Comparison of ENCODE assay signal across 13 mouse cellular contexts in genomic region chr14:61949446-61949845, GRCm38 (mm10).
DNase-seq lines count a peak whose midpoint lies in the region; ATAC-seq and TF ChIP-seq lines count a peak whose summit lies in the region.
"Had no signal": no experiment of that assay in that cellular context is flagged by ENCODE, and none has a peak within 500 bp of the region (broad histone marks: within the 10 kb centered on the region; RNA-seq: fewer than 3 reads in every experiment).

No protein-coding gene starts in this region.

- no peak overlapping the region for H3K4me2 ChIP-seq in lung, embryonic 14.5 days
- H3K4me2 ChIP-seq in embryonic facial prominence, embryonic 12.5 days (replicated peaks) = no peak overlapping the region
- no peak overlapping the region for H3K4me2 ChIP-seq in limb, embryonic 15.5 days
- H3K4me2 ChIP-seq: intestine, embryonic 15.5 days; midbrain, embryonic 11.5 days had no signal

- no peak overlapping the region for H3K4me3 ChIP-seq in lung, embryonic 14.5 days (ENCODE audit: low read depth, low read length)
- no peak overlapping the region for H3K4me3 ChIP-seq in embryonic facial prominence, embryonic 12.5 days
- H3K4me3 ChIP-seq in limb, embryonic 15.5 days = no peak overlapping the region
- H3K4me3 ChIP-seq: intestine, embryonic 15.5 days had no signal

- no peaks in the 10 kb centered on the region for H3K9me3 ChIP-seq in lung, embryonic 14.5 days (ENCODE audit: low read depth, low read length)
- no peaks in the 10 kb centered on the region for H3K9me3 ChIP-seq in embryonic facial prominence, embryonic 12.5 days
- H3K9me3 ChIP-seq in limb, embryonic 15.5 days = no peaks in the 10 kb centered on the region
- H3K9me3 ChIP-seq: intestine, embryonic 15.5 days had no signal

- no peak for TF ChIP-seq CTCF in lung, embryonic 14.5 days (IDR thresholded peaks at IDR 0.05; ENCODE audit: low read depth)

- no peaks in the 10 kb centered on the region for H3K36me3 ChIP-seq in lung, embryonic 14.5 days (ENCODE audit: insufficient read depth)
- no peaks in the 10 kb centered on the region for H3K36me3 ChIP-seq in embryonic facial prominence, embryonic 12.5 days
- no peaks in the 10 kb centered on the region for H3K36me3 ChIP-seq in limb, embryonic 15.5 days
- H3K36me3 ChIP-seq: intestine, embryonic 15.5 days had no signal

- 31% methylated on average over 6 of the region's 6 CpGs for WGBS in lung, embryonic 14.5 days
- 41% methylated on average over 6 of the region's 6 CpGs for whole genome bisulfite sequencing in embryonic facial prominence, embryonic 12.5 days
- WGBS in limb, embryonic 15.5 days = 22% methylated on average over 6 of the region's 6 CpGs

- no peak overlapping the region for H3K9ac ChIP-seq in lung, embryonic 14.5 days
- H3K9ac ChIP-seq in embryonic facial prominence, embryonic 12.5 days = no peak overlapping the region
- H3K9ac ChIP-seq in limb, embryonic 15.5 days = no peak overlapping the region
- H3K9ac ChIP-seq: intestine, embryonic 15.5 days had no signal

- no peak for DNase-seq in lung, embryonic 14.5 days
- DNase-seq in lung, postnatal 25 days (ENCODE audit: low spot score) = no peak
- DNase-seq in ZHBTc4 (ENCODE audit: low read depth, low spot score) = peak; percentile 38
- no peak for DNase-seq in urinary bladder, adult 2 months (ENCODE audit: low spot score)
- DNase-seq in layer of hippocampus, postnatal 10 days (ENCODE audit: low spot score in 2 of 2) = no peak
- DNase-seq: cerebellum, adult 8-10 months; heart, postnatal 14 days; right cerebral cortex, postnatal 14 days; thymus, postnatal 14 days had no signal

- 0 out of 2 replicates have a peak, but pooled peaks cover 8% of the 10 kb centered on the region for H3K4me1 ChIP-seq in lung, embryonic 14.5 days (ENCODE audit: insufficient read depth)
- peaks cover 14% of the 10 kb centered on the region for H3K4me1 ChIP-seq in embryonic facial prominence, embryonic 12.5 days
- H3K4me1 ChIP-seq in limb, embryonic 15.5 days = peaks cover 18% of the 10 kb centered on the region

- H3K27me3 ChIP-seq in lung, embryonic 14.5 days (ENCODE audit: insufficient read depth, low read length) = no peaks in the 10 kb centered on the region
- H3K27me3 ChIP-seq in embryonic facial prominence, embryonic 12.5 days = no peaks in the 10 kb centered on the region
- no peaks in the 10 kb centered on the region for H3K27me3 ChIP-seq in limb, embryonic 15.5 days
- H3K27me3 ChIP-seq: intestine, embryonic 15.5 days had no signal

- H3K27ac ChIP-seq in lung, embryonic 14.5 days (ENCODE audit: low read depth) = peak overlapping the region; percentile 61
- peak overlapping the region; percentile 41; the same call in 1 of the 2 replicates for H3K27ac ChIP-seq in embryonic facial prominence, embryonic 12.5 days
- H3K27ac ChIP-seq in limb, embryonic 15.5 days = peak overlapping the region; percentile 14; the same call in 1 of the 2 replicates
- H3K27ac ChIP-seq: intestine, embryonic 15.5 days had no signal

- ATAC-seq in lung, embryonic 14.5 days (ENCODE audit: insufficient read depth) = peak; percentile 24; the same call in 1 of the 2 replicates
- no peak for ATAC-seq in embryonic facial prominence, embryonic 12.5 days (ENCODE audit: insufficient number of reproducible peaks, insufficient read depth, low FRiP score, low TSS enrichment)
- no peak for ATAC-seq in limb, embryonic 15.5 days (ENCODE audit: insufficient number of reproducible peaks, low FRiP score, low TSS enrichment, low read depth)
- ATAC-seq: intestine, embryonic 15.5 days had no signal
